Comparison of ENCODE assay signal across 19 mouse cellular contexts in genomic region chr7:99261900-99262299, GRCm38 (mm10). TPM values are rescaled to one million over a fixed set of nuclear protein-coding genes. Genes with fewer than 3 reads are reported as not detected.
DNase-seq lines count a peak whose midpoint lies in the region; ATAC-seq and TF ChIP-seq lines count a peak whose summit lies in the region.
"Had no signal": no experiment of that assay in that cellular context is flagged by ENCODE, and none has a peak within 500 bp of the region (broad histone marks: within the 10 kb centered on the region; RNA-seq: fewer than 3 reads in every experiment).

No protein-coding gene starts in this region.

- no peak overlapping the region for H3K4me3 ChIP-seq in hindbrain, postnatal 0 days (ENCODE audit: low read length)
- H3K4me3 ChIP-seq in hindbrain, embryonic 14.5 days (replicated peaks; ENCODE audit: low read length) = no peak overlapping the region
- no peak overlapping the region for H3K4me3 ChIP-seq in lung, embryonic 14.5 days (ENCODE audit: low read depth, low read length)
- peak overlapping the region in 1 of 2 experiments; percentile 43; a peak in 1 of 4 replicates for H3K4me3 ChIP-seq in ES-E14 (ENCODE audit: insufficient read depth in 1 of 2, low read depth in 1 of 2, low read length in 2 of 2, poor library complexity in 1 of 2, severe bottlenecking in 1 of 2)
- H3K4me3 ChIP-seq in stomach, postnatal 0 days (ENCODE audit: low read depth, low read length) = no peak overlapping the region
- no peak overlapping the region for H3K4me3 ChIP-seq in thymus, adult 2 months (ENCODE audit: control insufficient read depth, insufficient read depth, low read length)
- H3K4me3 ChIP-seq: embryonic facial prominence, embryonic 12.5 days; heart, embryonic 13.5 days; lung, embryonic 15.5 days; neural tube, embryonic 12.5 days had no signal

- H3K9me3 ChIP-seq in hindbrain, postnatal 0 days (ENCODE audit: low read length) = no peaks in the 10 kb centered on the region
- H3K9me3 ChIP-seq in hindbrain, embryonic 14.5 days (ENCODE audit: control insufficient read depth, low read length) = no peaks in the 10 kb centered on the region
- no peaks in the 10 kb centered on the region for H3K9me3 ChIP-seq in lung, embryonic 14.5 days (ENCODE audit: low read depth, low read length)
- no peaks in the 10 kb centered on the region for H3K9me3 ChIP-seq in ES-E14 (ENCODE audit: control insufficient read depth, insufficient read depth, low read depth, low read length)
- H3K9me3 ChIP-seq in stomach, postnatal 0 days (ENCODE audit: control insufficient read depth, low read length) = no peaks in the 10 kb centered on the region
- H3K9me3 ChIP-seq: embryonic facial prominence, embryonic 12.5 days; lung, embryonic 15.5 days; neural tube, embryonic 12.5 days had no signal

- H3K9ac ChIP-seq in hindbrain, postnatal 0 days (replicated peaks; ENCODE audit: low read length) = no peak overlapping the region
- no peak overlapping the region for H3K9ac ChIP-seq in hindbrain, embryonic 14.5 days
- no peak overlapping the region for H3K9ac ChIP-seq in lung, embryonic 14.5 days
- H3K9ac ChIP-seq in ES-E14 (ENCODE audit: insufficient read depth, low read depth, low read length, poor library complexity, severe bottlenecking) = no peak overlapping the region
- H3K9ac ChIP-seq in stomach, postnatal 0 days (ENCODE audit: low read length) = no peak overlapping the region
- H3K9ac ChIP-seq: embryonic facial prominence, embryonic 12.5 days; heart, embryonic 13.5 days; lung, embryonic 15.5 days; neural tube, embryonic 12.5 days had no signal

- peak; percentile 39; the same call in 1 of the 2 replicates for TF ChIP-seq CTCF in hindbrain, postnatal 0 days (IDR thresholded peaks at IDR 0.05; ENCODE audit: low read depth)
- TF ChIP-seq CTCF in lung, embryonic 14.5 days (IDR thresholded peaks at IDR 0.05; ENCODE audit: low read depth) = peak; percentile 41
- TF ChIP-seq CTCF in stomach, postnatal 0 days (IDR thresholded peaks at IDR 0.05; ENCODE audit: low read depth) = peak; percentile 44
- no peak for TF ChIP-seq CTCF in thymus, adult 2 months (IDR thresholded peaks at IDR 0.05; ENCODE audit: borderline replicate concordance, control insufficient read depth, extremely low read depth, insufficient read depth, low read length, poor library complexity)

- in situ Hi-C loops in ES-E14 (cut with MboI; ENCODE audit: low sequenced_read_pairs in 2 of 2, unreplicated experiment in 2 of 2) = no loop called here

- no peak for TF ChIP-seq POLR2A in thymus, adult 2 months (IDR thresholded peaks at IDR 0.05; ENCODE audit: control insufficient read depth, extremely low read depth, insufficient read depth, low read length, poor library complexity)

- H3K27ac ChIP-seq in hindbrain, postnatal 0 days = no peak overlapping the region
- H3K27ac ChIP-seq in hindbrain, embryonic 14.5 days = no peak overlapping the region
- H3K27ac ChIP-seq in lung, embryonic 14.5 days (ENCODE audit: low read depth) = no peak overlapping the region
- no peak overlapping the region for H3K27ac ChIP-seq in ES-E14 (ENCODE audit: insufficient read depth, low read depth, low read length, poor library complexity, severe bottlenecking)
- H3K27ac ChIP-seq in stomach, postnatal 0 days (replicated peaks) = no peak overlapping the region
- H3K27ac ChIP-seq in thymus, adult 2 months (ENCODE audit: control insufficient read depth, insufficient read depth, low read length) = no peak overlapping the region
- H3K27ac ChIP-seq: embryonic facial prominence, embryonic 12.5 days; heart, embryonic 13.5 days; lung, embryonic 15.5 days; neural tube, embryonic 12.5 days had no signal

- TF ChIP-seq EP300 in stomach, postnatal 0 days (optimal IDR thresholded peaks at IDR 0.05) = no peak

- no peaks in the 10 kb centered on the region for H3K4me1 ChIP-seq in hindbrain, postnatal 0 days (ENCODE audit: insufficient read depth, low read length)
- no peaks in the 10 kb centered on the region for H3K4me1 ChIP-seq in hindbrain, embryonic 14.5 days (replicated peaks; ENCODE audit: control insufficient read depth, insufficient read depth, low read length)
- no peaks in the 10 kb centered on the region for H3K4me1 ChIP-seq in lung, embryonic 14.5 days (ENCODE audit: insufficient read depth)
- H3K4me1 ChIP-seq in ES-E14 (ENCODE audit: control insufficient read depth in 2 of 2, insufficient read depth in 2 of 2, low read length in 2 of 2, poor library complexity in 1 of 2) = peaks cover 0 to 8% of the 10 kb centered on the region in 2 experiments; a peak in 1 of 4 replicates
- no peaks in the 10 kb centered on the region for H3K4me1 ChIP-seq in stomach, postnatal 0 days (replicated peaks; ENCODE audit: control insufficient read depth, insufficient read depth)
- H3K4me1 ChIP-seq in thymus, adult 2 months (replicated peaks; ENCODE audit: control insufficient read depth, insufficient read depth, low read length) = no peaks in the 10 kb centered on the region
- H3K4me1 ChIP-seq: embryonic facial prominence, embryonic 12.5 days; lung, embryonic 15.5 days had no signal

- WGBS in hindbrain, postnatal 0 days = 45% methylated on average over 3 of the region's 3 CpGs
- 53% methylated on average over 3 of the region's 3 CpGs for WGBS in hindbrain, embryonic 14.5 days
- 44% methylated on average over 3 of the region's 3 CpGs for WGBS in lung, embryonic 14.5 days
- WGBS in stomach, postnatal 0 days = 53% methylated on average over 3 of the region's 3 CpGs
- 66% methylated on average over 3 of the region's 3 CpGs for WGBS in thymus, adult 2 months

- no peak overlapping the region for H3K4me2 ChIP-seq in hindbrain, postnatal 0 days (ENCODE audit: low read depth, low read length)
- H3K4me2 ChIP-seq in hindbrain, embryonic 14.5 days (replicated peaks) = no peak overlapping the region
- H3K4me2 ChIP-seq in lung, embryonic 14.5 days = no peak overlapping the region
- no peak overlapping the region for H3K4me2 ChIP-seq in stomach, postnatal 0 days (replicated peaks; ENCODE audit: low read depth)
- H3K4me2 ChIP-seq: embryonic facial prominence, embryonic 12.5 days; heart, embryonic 13.5 days; lung, embryonic 15.5 days; neural tube, embryonic 12.5 days had no signal

- no peaks in the 10 kb centered on the region; the same call in 1 of the 2 replicates for H3K27me3 ChIP-seq in hindbrain, postnatal 0 days (ENCODE audit: insufficient read depth, low read length)
- no peaks in the 10 kb centered on the region for H3K27me3 ChIP-seq in hindbrain, embryonic 14.5 days (ENCODE audit: control insufficient read depth, insufficient read depth, low read length)
- H3K27me3 ChIP-seq in lung, embryonic 14.5 days (ENCODE audit: insufficient read depth, low read length) = peaks cover 12% of the 10 kb centered on the region
- H3K27me3 ChIP-seq in stomach, postnatal 0 days (ENCODE audit: control insufficient read depth, insufficient read depth, low read length) = no peaks in the 10 kb centered on the region
- H3K27me3 ChIP-seq in thymus, adult 2 months (ENCODE audit: control insufficient read depth, insufficient read depth, low read length) = no peaks in the 10 kb centered on the region
- H3K27me3 ChIP-seq: neural tube, embryonic 12.5 days had no signal

- no peak for ATAC-seq in hindbrain, postnatal 0 days
- ATAC-seq in hindbrain, embryonic 14.5 days (ENCODE audit: low FRiP score) = no peak
- ATAC-seq in lung, embryonic 14.5 days (ENCODE audit: insufficient read depth) = no peak
- ATAC-seq in stomach, postnatal 0 days (ENCODE audit: low FRiP score, low TSS enrichment) = no peak
- ATAC-seq: intestine, embryonic 16.5 days had no signal

- DNase-seq in hindbrain, postnatal 0 days (ENCODE audit: low spot score) = no peak
- no peak for DNase-seq in hindbrain, embryonic 14.5 days (ENCODE audit: low spot score)
- DNase-seq in lung, embryonic 14.5 days = no peak
- no peak for DNase-seq in lung, postnatal 10 days
- DNase-seq in ES-E14 (ENCODE audit: low read depth, low spot score) = no peak
- no peak for DNase-seq in stomach, postnatal 0 days (ENCODE audit: low spot score)
- DNase-seq in thymus, adult 2 months = no peak
- DNase-seq: adrenal gland, postnatal 14 days; cerebellum, postnatal 14 days; gastrocnemius, postnatal 25 days; kidney, postnatal 36 days; layer of hippocampus, postnatal 36 days; right cerebral cortex, postnatal 25 days; thymus, adult 18-20 months had no signal

- H3K36me3 ChIP-seq in hindbrain, postnatal 0 days (ENCODE audit: insufficient read depth, low read length) = no peaks in the 10 kb centered on the region
- H3K36me3 ChIP-seq in hindbrain, embryonic 14.5 days (replicated peaks; ENCODE audit: control insufficient read depth, insufficient read depth) = no peaks in the 10 kb centered on the region
- no peaks in the 10 kb centered on the region for H3K36me3 ChIP-seq in lung, embryonic 14.5 days (ENCODE audit: insufficient read depth)
- no peaks in the 10 kb centered on the region for H3K36me3 ChIP-seq in ES-E14 (ENCODE audit: control insufficient read depth, insufficient read depth, low read length, poor library complexity, severe bottlenecking)
- H3K36me3 ChIP-seq in stomach, postnatal 0 days (ENCODE audit: control insufficient read depth, insufficient read depth, low read length) = no peaks in the 10 kb centered on the region
- H3K36me3 ChIP-seq in thymus, adult 2 months (ENCODE audit: control insufficient read depth, insufficient read depth, low read length) = no peaks in the 10 kb centered on the region
- H3K36me3 ChIP-seq: embryonic facial prominence, embryonic 12.5 days; heart, embryonic 13.5 days; lung, embryonic 15.5 days; neural tube, embryonic 12.5 days had no signal

TF ChIP-seq in ES-E14, 5 proteins besides CTCF, POLR2A, EP300 and RAD21:
- TF ChIP-seq HCFC1 (IDR thresholded peaks at IDR 0.05; ENCODE audit: borderline replicate concordance, insufficient read depth, low read length) (no peak), ZNF384 (IDR thresholded peaks at IDR 0.05; ENCODE audit: low read depth, low read length) (0 out of 2 replicates have a peak, but pooled peaks have one; percentile 28)

RNA-seq across cellular contexts. Expression of gene Map6, which starts 5.3 kb away (rescaled TPM):
- total RNA-seq in hindbrain, postnatal 0 days (2014; rRNA removed) = 292 and 327 TPM in 2 replicates
- polyA plus RNA-seq in hindbrain, postnatal 0 days (2015; fragmentation: Nextera tagmentation; extraction: Ambion mirVana) = 97.4 and 111 TPM in 2 replicates
- 122 and 135 TPM in 2 replicates for polyA plus RNA-seq in hindbrain, embryonic 14.5 days (2014; fragmentation: Nextera tagmentation; extraction: Ambion mirVana)
- 1.2 and 2.0 TPM in 2 replicates for polyA plus RNA-seq in lung, embryonic 14.5 days (2014; fragmentation: Nextera tagmentation; extraction: Ambion mirVana)
- 6.7 and 13.5 TPM in 2 replicates for total RNA-seq in ES-E14 (2012; rRNA removed)
- 8.7 and 9.1 TPM in 2 replicates for polyA plus RNA-seq in stomach, postnatal 0 days (2015; fragmentation: Nextera tagmentation; extraction: Ambion mirVana)
- 0.96 and 1.3 TPM in 2 replicates for polyA plus RNA-seq in thymus, adult 2 months (2012; rRNA removed)

RNA-seq across cellular contexts. Expression of gene Mogat2, which starts 23.5 kb away (rescaled TPM):
- total RNA-seq in hindbrain, postnatal 0 days (2014; rRNA removed) = 1.2 TPM in 1 of 2 replicates, not detected in the other
- polyA plus RNA-seq in hindbrain, postnatal 0 days (2015; fragmentation: Nextera tagmentation; extraction: Ambion mirVana) = 0.29 TPM in 2 replicates
- polyA plus RNA-seq in hindbrain, embryonic 14.5 days (2014; fragmentation: Nextera tagmentation; extraction: Ambion mirVana) = 1.3 and 2.5 TPM in 2 replicates
- 1.4 and 1.6 TPM in 2 replicates for polyA plus RNA-seq in lung, embryonic 14.5 days (2014; fragmentation: Nextera tagmentation; extraction: Ambion mirVana)
- 9.1 and 22.9 TPM in 2 replicates for total RNA-seq in ES-E14 (2012; rRNA removed)
- 8.7 and 9.4 TPM in 2 replicates for polyA plus RNA-seq in stomach, postnatal 0 days (2015; fragmentation: Nextera tagmentation; extraction: Ambion mirVana)
- polyA plus RNA-seq in thymus, adult 2 months (2012; rRNA removed) = 0.32 and 0.61 TPM in 2 replicates
- total RNA-seq: gastrocnemius, postnatal 25 days; layer of hippocampus, postnatal 36 days had no signal
